Mouse (Mus musculus) lung, postnatal 0 days (tissue): Measurements from ENCODE around the gene Ndufa6.

Experiments
- CTCF ChIP-seq: IDR thresholded peaks from 2 replicates; pipeline ENCODE4 v1.5.1; 2016; ENCODE audit warnings: antibody characterized with exemption, mild to moderate bottlenecking
- EP300 ChIP-seq: IDR thresholded peaks from 2 replicates; pipeline ENCODE4 v1.6.1; 2016; ENCODE audit warnings: antibody characterized with exemption, mild to moderate bottlenecking, control low read depth

DNA sequence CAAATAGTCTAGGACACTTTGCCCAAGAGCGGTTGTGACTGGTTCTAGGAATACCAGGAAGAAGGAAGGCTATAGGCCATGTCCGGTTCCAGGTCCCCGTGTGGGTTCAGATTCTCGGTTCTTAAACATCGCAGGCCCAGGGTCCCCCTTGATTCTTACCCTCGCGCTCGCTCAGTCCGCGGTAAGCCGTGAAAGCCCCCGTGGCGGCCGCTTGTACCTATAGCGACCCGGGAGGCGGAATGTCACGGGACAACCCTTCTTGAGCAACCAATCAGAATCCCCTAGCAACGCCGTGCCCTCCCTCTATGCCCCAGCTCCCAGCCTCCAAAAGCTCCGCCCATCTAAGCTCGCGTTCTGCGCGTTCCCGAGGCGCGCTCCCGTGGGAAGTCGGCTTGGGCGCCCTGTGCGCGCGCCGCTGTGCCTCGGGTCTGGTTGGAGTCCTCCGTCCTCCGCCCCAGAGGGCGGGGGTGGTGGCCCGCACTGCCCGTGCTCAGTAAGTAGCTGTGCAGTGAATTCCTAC, 15.5 kb downstream of the Ndufa6 start, which contains the start of the genes Naga, Pheta2 and Smdt1:
- peak; percentile 42; the same call in 1 of the 2 replicates for TF ChIP-seq CTCF
- no peak for TF ChIP-seq EP300
